Mouse (Mus musculus) midbrain, embryonic 15.5 days (tissue): ENCODE data around the gene Golga2. TPM values are rescaled to one million over a fixed set of nuclear protein-coding genes. Genes with fewer than 3 reads are reported as not detected.
A peak's percentile ranks its signal among the peaks of the same experiment; 100 is the strongest.

ENCODE experiments used
- ATAC-seq: fragments of 200-750 bp; cut with Nextera tagmentation; replicated peaks from 2 replicates; pipeline ENCODE4 v1.8.0; 2017; ENCODE audit warnings: moderate TSS enrichment
- H3K27ac ChIP-seq: fragments of 300-500 bp; sonication (generic); 2 replicates; pipeline ENCODE4 v1.5.1; 2015; ENCODE audit warnings: mild to moderate bottlenecking, inconsistent platforms
- H3K27me3 ChIP-seq: fragments of 300-500 bp; sonication (generic); replicated peaks from 2 replicates; pipeline ENCODE4 v1.6.1; 2015; ENCODE audit warnings: inconsistent platforms
- H3K36me3 ChIP-seq: fragments of 300-500 bp; sonication (generic); replicated peaks from 2 replicates; pipeline ENCODE4 v1.6.1; 2015; ENCODE audit warnings: inconsistent platforms
- H3K4me1 ChIP-seq: fragments of 300-500 bp; sonication (generic); 2 replicates; pipeline ENCODE4 v1.6.1; 2015; ENCODE audit warnings: inconsistent platforms
- H3K4me2 ChIP-seq: fragments of 300-500 bp; sonication (generic); 2 replicates; pipeline ENCODE4 v1.6.1; 2015; ENCODE audit warnings: inconsistent platforms, mild to moderate bottlenecking, moderate library complexity
- H3K4me3 ChIP-seq: fragments of 300-500 bp; sonication (generic); 2 replicates; pipeline ENCODE4 v1.5.1; 2015; ENCODE audit warnings: mild to moderate bottlenecking, inconsistent platforms
- H3K9ac ChIP-seq: fragments of 300-500 bp; sonication (generic); 2 replicates; pipeline ENCODE4 v1.6.1; 2015; ENCODE audit warnings: mild to moderate bottlenecking, inconsistent platforms
- H3K9me3 ChIP-seq: fragments of 300-500 bp; sonication (generic); 2 replicates; pipeline ENCODE4 v1.6.1; 2016; ENCODE audit warnings: inconsistent platforms
- WGBS: fragments of 180-500 bp; shearing (Covaris S2); methylation state at CpG from one replicate; pipeline ENCODE4 v1.1.7; 2015; ENCODE audit warnings: mixed read lengths; 5-methylcytosine and 5-hydroxymethylcytosine counted together
- microRNA-seq: library from miRNA; unstranded; fragments of <30 nt; microRNA quantifications from one replicate; pipeline ENCODE4, GENCODE M21; 2016
- polyA plus RNA-seq: library from polyadenylated mRNA; unstranded; fragments of >200 nt; fragmentation: Nextera tagmentation; extraction: Ambion mirVana; gene quantifications from 2 replicates; pipeline ENCODE4 v1.2.1, GENCODE M21; 2015

Gene Golga2
- polyA plus RNA-seq, 1 experiment from 2014 or later, result 34.1 TPM

- H3K9ac ChIP-seq, result peak within 1 kb of the TSS; percentile 96
- WGBS, result under 1% methylated on average over 60 of the region's 63 CpGs
- peak; percentile 74 for ATAC-seq
Measured at GRCm38 (mm10) chr2:32353007-32353542, 65.9 kb downstream of the Golga2 start, which contains the start of gene Dnm1. Gene Dnm1, minus strand, starts transcription at chr2:32353338.

GRCm38 (mm10) chr2:32353836-32354235, 66.7 kb downstream of the Golga2 start:
- WGBS, result 70% methylated on average over 6 of the region's 6 CpGs
- Histone ChIP-seq H3K27me3 (no peaks in the 10 kb centered on the region), H3K4me1 (peaks cover 34% of the 10 kb centered on the region), H3K4me2 (0 out of 2 replicates have a peak overlapping the region, but pooled peaks have one; percentile 57), H3K9me3 (no peaks in the 10 kb centered on the region), H3K9ac (no peak overlapping the region), H3K36me3 (no peaks in the 10 kb centered on the region), H3K27ac (no peak overlapping the region), H3K4me3 (no peak overlapping the region)
- ATAC-seq, result no peak

More at GRCm38 (mm10) chr2:32353007-32353542, 65.9 kb downstream of the Golga2 start, which contains the start of gene Dnm1:
- Histone ChIP-seq H3K9me3 (no peaks in the 10 kb centered on the region), H3K4me1 (peaks cover 34% of the 10 kb centered on the region), H3K36me3 (no peaks in the 10 kb centered on the region), H3K27ac (peak within 1 kb of the TSS; percentile 97), H3K27me3 (no peaks in the 10 kb centered on the region), H3K4me2 (peak within 1 kb of the TSS; percentile 57), H3K4me3 (peak within 1 kb of the TSS; percentile 85)

GRCm38 (mm10) chr2:32354336-32354895, 67.2 kb downstream of the Golga2 start:
- Histone ChIP-seq H3K27me3 (no peaks in the 10 kb centered on the region), H3K4me1 (peaks cover 32% of the 10 kb centered on the region), H3K27ac (no peak overlapping the region), H3K4me3 (no peak overlapping the region), H3K4me2 (no peak overlapping the region), H3K9ac (no peak overlapping the region), H3K9me3 (no peaks in the 10 kb centered on the region), H3K36me3 (no peaks in the 10 kb centered on the region)
- ATAC-seq, result no peak
- 85% methylated on average over 3 of the region's 3 CpGs for WGBS

GRCm38 (mm10) chr2:32356216-32356615, 69.0 kb downstream of the Golga2 start:
- Histone ChIP-seq H3K27ac (no peak overlapping the region), H3K27me3 (no peaks in the 10 kb centered on the region), H3K4me3 (no peak overlapping the region), H3K36me3 (no peaks in the 10 kb centered on the region), H3K4me2 (no peak overlapping the region), H3K4me1 (peaks cover 22% of the 10 kb centered on the region), H3K9me3 (no peaks in the 10 kb centered on the region), H3K9ac (no peak overlapping the region)
- no peak for ATAC-seq
- WGBS, result 82% methylated on average over 10 of the region's 10 CpGs

Small RNA genes lying within 50 kb of the gene (microRNA-seq; reads per million reads assigned to microRNA genes)
- gene Gm23363 (not detected), gene Mir199b (95.1 reads per million, percentile 54 among the genes with 10 or more reads in this experiment)

Other genes starting within 250 kb of the Golga2 start
- 0.65 and 0.80 TPM in 2 replicates for gene Fam78a, start 202.5 kb upstream of the Golga2 start, polyA plus RNA-seq
- gene Plpp7, start 191.9 kb upstream of the Golga2 start, polyA plus RNA-seq, result 25.7 and 26.7 TPM in 2 replicates
- gene Prrc2b, start 136.3 kb upstream of the Golga2 start, polyA plus RNA-seq, result 85.4 and 92.2 TPM in 2 replicates
- 32.8 and 37.7 TPM in 2 replicates for gene Pomt1, start 50.8 kb upstream of the Golga2 start, polyA plus RNA-seq
- 112 and 117 TPM in 2 replicates for gene Uck1, start 27.2 kb upstream of the Golga2 start, polyA plus RNA-seq
- 404 TPM in 2 replicates for gene Swi5, start 691 bp downstream of the Golga2 start, polyA plus RNA-seq
- gene Ciz1, start 64.9 kb downstream of the Golga2 start, polyA plus RNA-seq, result 62.5 and 64.4 TPM in 2 replicates
- 78.4 and 79.0 TPM in 2 replicates for gene Dnm1, start 66.0 kb downstream of the Golga2 start, polyA plus RNA-seq
- 116 and 117 TPM in 2 replicates for gene 1110008P14Rik, start 94.6 kb downstream of the Golga2 start, polyA plus RNA-seq
- 0.44 and 0.83 TPM in 2 replicates for gene Lcn2, start 100.9 kb downstream of the Golga2 start, polyA plus RNA-seq
- 51.3 and 54.2 TPM in 2 replicates for gene Ptges2, start 108.5 kb downstream of the Golga2 start, polyA plus RNA-seq
- 5.7 and 5.9 TPM in 2 replicates for gene Naif1, start 163.1 kb downstream of the Golga2 start, polyA plus RNA-seq
- 55.3 and 60.1 TPM in 2 replicates for gene Slc25a25, start 164.1 kb downstream of the Golga2 start, polyA plus RNA-seq
- 7.3 TPM in 2 replicates for gene Fam102a, start 247.9 kb downstream of the Golga2 start, polyA plus RNA-seq